Mouse (Mus musculus): ENCODE results near the gene Fam20a.

- TF ChIP-seq CTCF (IDR thresholded peaks at IDR 0.05; ENCODE audit: low read depth, low read length) (no peak), POLR2A (IDR thresholded peaks at IDR 0.05; ENCODE audit: insufficient read depth, low read length) (no peak), EP300 (IDR thresholded peaks at IDR 0.05; ENCODE audit: insufficient read depth, low read depth, low read length) (no peak)
Measured at GRCm38 (mm10) chr11:109672396-109672795, 49.7 kb downstream of the Fam20a start.

Data from ES-Bruce4 (cell line).